ENCODE assay signal across 26 mouse cellular contexts in genomic region chr5:118053205-118053604, GRCm38 (mm10).
"Had no signal": no experiment of that assay in that cellular context is flagged by ENCODE, and none has a peak within 500 bp of the region (broad histone marks: within the 10 kb centered on the region; RNA-seq: fewer than 3 reads in every experiment).

No protein-coding gene starts in this region.

- H3K27ac ChIP-seq: layer of hippocampus, adult 2 months; limb, embryonic 10.5 days; limb, embryonic 13.5 days; liver, embryonic 12.5 days; liver, embryonic 15.5 days; lung, embryonic 15.5 days; midbrain, embryonic 10.5 days; midbrain, embryonic 13.5 days; neural tube, embryonic 13.5 days; stomach, postnatal 0 days had no signal

- DNase-seq: kidney, adult 11 months; kidney, postnatal 10 days; layer of hippocampus, adult 9-11 months; liver; lung, adult 18-20 months; lung, postnatal 10 days; lung, postnatal 36 days; retina, postnatal 1 day; right cerebral cortex, postnatal 14 days; right cerebral cortex, postnatal 4 days; thymus, adult 2 months; thymus, postnatal 14 days; thymus, postnatal 4 days had no signal

- H3K9ac ChIP-seq: limb, embryonic 13.5 days; liver, embryonic 12.5 days; liver, embryonic 15.5 days; lung, embryonic 15.5 days; midbrain, embryonic 13.5 days; neural tube, embryonic 13.5 days had no signal

- H3K27me3 ChIP-seq: limb, embryonic 13.5 days; liver, embryonic 12.5 days; lung, embryonic 15.5 days; megakaryocyte, embryonic 14.5 days; midbrain, embryonic 13.5 days; neural tube, embryonic 13.5 days had no signal

- H3K36me3 ChIP-seq: limb, embryonic 10.5 days; limb, embryonic 13.5 days; liver, embryonic 12.5 days; liver, embryonic 15.5 days; lung, embryonic 15.5 days; midbrain, embryonic 10.5 days; midbrain, embryonic 13.5 days; neural tube, embryonic 13.5 days had no signal

- ATAC-seq: liver, embryonic 12.5 days; midbrain, embryonic 13.5 days; midbrain, embryonic 16.5 days had no signal

- H3K4me1 ChIP-seq: liver, embryonic 15.5 days had no signal

- H3K4me2 ChIP-seq: limb, embryonic 13.5 days; liver, embryonic 12.5 days; liver, embryonic 15.5 days; lung, embryonic 15.5 days; midbrain, embryonic 13.5 days; neural tube, embryonic 13.5 days had no signal

- H3K4me3 ChIP-seq: layer of hippocampus, adult 2 months; limb, embryonic 10.5 days; limb, embryonic 13.5 days; liver, embryonic 12.5 days; liver, embryonic 15.5 days; lung, embryonic 15.5 days; megakaryocyte, embryonic 14.5 days; midbrain, embryonic 10.5 days; midbrain, embryonic 13.5 days; myocyte; neural tube, embryonic 13.5 days had no signal

- H3K9me3 ChIP-seq: limb, embryonic 10.5 days; limb, embryonic 13.5 days; liver, embryonic 12.5 days; liver, embryonic 15.5 days; lung, embryonic 15.5 days; megakaryocyte, embryonic 14.5 days; midbrain, embryonic 10.5 days; midbrain, embryonic 13.5 days; neural tube, embryonic 13.5 days had no signal
